Mouse (Mus musculus) ovary, postnatal 14 days (tissue): Measurements from ENCODE around the gene Col6a4.

Experiments
- DNase-seq: peaks from one replicate; pipeline ENCODE4 v3.0.0; 2022; ENCODE audit warnings: low spot score

Col6a4 gene

GRCm38 (mm10) chr9:105959116-105959515, 137.5 kb downstream of the Col6a4 start:
- DNase-seq = no peak

GRCm38 (mm10) chr9:105949755-105950154, 146.8 kb downstream of the Col6a4 start:
- DNase-seq = no peak

- DNase-seq = no peak
Measured at GRCm38 (mm10) chr9:105947577-105947976, 149.0 kb downstream of the Col6a4 start.
